Mouse (Mus musculus) MEL (cell line): ENCODE data around the gene Maff. TPM values are rescaled to one million over a fixed set of nuclear protein-coding genes. Genes with fewer than 3 reads are reported as not detected.

Experiments
- DNase-seq: peaks from one replicate; pipeline ENCODE4 v3.0.0; 2011; ENCODE audit warnings: low read depth, low spot score
- H3K27ac ChIP-seq: 2 replicates; pipeline ENCODE4 v1.5.1; 2012; ENCODE audit warnings: low read depth, mild to moderate bottlenecking, control low read depth, low read length, moderate library complexity; ENCODE audit not compliant: control insufficient read depth
- H3K27me3 ChIP-seq, 2 experiments: fragments of 150-350 bp in 1 of 2; sonication (generic) in 1 of 2; 2 replicates each; pipeline ENCODE4 v1.6.1; 2012; ENCODE audit warnings: low read length in 2 of 2, mild to moderate bottlenecking in 2 of 2, improper control_type of control experiment in 1 of 2, moderate library complexity in 1 of 2; ENCODE audit not compliant: insufficient read depth in 2 of 2, control insufficient read depth in 1 of 2
- H3K36me3 ChIP-seq, 2 experiments: 2 replicates each; pipeline ENCODE4 v1.6.1; 2012 to 2014; ENCODE audit warnings: low read length in 2 of 2, improper control_type of control experiment in 1 of 2, inconsistent platforms in 1 of 2, mild to moderate bottlenecking in 1 of 2; ENCODE audit not compliant: insufficient read depth in 2 of 2, control insufficient read depth in 1 of 2
- H3K4me1 ChIP-seq, 2 experiments: fragments of 150-350 bp in 1 of 2; sonication (generic) in 1 of 2; 2 replicates each; pipeline ENCODE4 v1.6.1; 2012; ENCODE audit warnings: low read length in 2 of 2, improper control_type of control experiment in 1 of 2, mild to moderate bottlenecking in 1 of 2; ENCODE audit not compliant: insufficient read depth in 2 of 2, control insufficient read depth in 1 of 2
- H3K4me3 ChIP-seq, 2 experiments: fragments of 150-350 bp in 1 of 2; sonication (generic) in 1 of 2; 2 replicates each; pipeline ENCODE4 v1.5.1; 2012; ENCODE audit warnings: low read depth in 2 of 2, low read length in 2 of 2, mild to moderate bottlenecking in 2 of 2, moderate library complexity in 2 of 2, control low read depth in 1 of 2, improper control_type of control experiment in 1 of 2; ENCODE audit not compliant: control insufficient read depth in 1 of 2, insufficient read depth in 1 of 2
- H3K79me2 ChIP-seq: 2 replicates; pipeline ENCODE4 v1.6.1; 2012; ENCODE audit warnings: mild to moderate bottlenecking, low read length, moderate library complexity; ENCODE audit not compliant: control insufficient read depth, poor library complexity, insufficient read depth
- H3K9ac ChIP-seq: 2 replicates; pipeline ENCODE4 v1.6.1; 2012; ENCODE audit warnings: low read depth, mild to moderate bottlenecking, control low read depth, low read length, moderate library complexity; ENCODE audit not compliant: control insufficient read depth, poor library complexity, severe bottlenecking
- H3K9me3 ChIP-seq: fragments of 150-350 bp; sonication (generic); replicated peaks from 2 replicates; pipeline ENCODE4 v1.6.1; 2012; ENCODE audit warnings: mild to moderate bottlenecking, low read length, improper control_type of control experiment, moderate library complexity; ENCODE audit not compliant: insufficient read depth
- CHD2 ChIP-seq: IDR thresholded peaks from 2 replicates; pipeline ENCODE4 v1.6.1; 2011; ENCODE audit warnings: low read length, improper control_type of control experiment
- CTCF ChIP-seq, 3 experiments: IDR thresholded peaks in 2 of 3; conservative IDR thresholded peaks in 1 of 3; 2 replicates each; pipeline ENCODE4 v1.5.1; 2011 to 2012; ENCODE audit warnings: low read length in 3 of 3, low read depth in 2 of 3, mild to moderate bottlenecking in 2 of 3, improper control_type of control experiment in 1 of 3, inconsistent platforms in 1 of 3, mixed read lengths in 1 of 3, moderate library complexity in 1 of 3; ENCODE audit not compliant: control insufficient read depth in 1 of 3, insufficient read depth in 1 of 3, poor library complexity in 1 of 3, severe bottlenecking in 1 of 3
- ETS1 ChIP-seq: IDR thresholded peaks from 2 replicates; pipeline ENCODE4 v1.6.1; 2012; ENCODE audit warnings: low read depth, mild to moderate bottlenecking, inconsistent platforms, low read length, improper control_type of control experiment, moderate library complexity
- GABPA ChIP-seq: IDR thresholded peaks from 2 replicates; pipeline ENCODE4 v1.6.1; 2012; ENCODE audit warnings: low read depth, mild to moderate bottlenecking, inconsistent platforms, low read length, improper control_type of control experiment, moderate library complexity
- HCFC1 ChIP-seq: IDR thresholded peaks from 2 replicates; pipeline ENCODE4 v1.6.1; 2012; ENCODE audit warnings: low read depth, mild to moderate bottlenecking, inconsistent platforms, low read length, improper control_type of control experiment, moderate library complexity
- MAFK ChIP-seq: IDR thresholded peaks from 2 replicates; pipeline ENCODE4 v1.6.1; 2011; ENCODE audit warnings: low read depth, mild to moderate bottlenecking, low read length, improper control_type of control experiment, borderline replicate concordance
- MAZ ChIP-seq: IDR thresholded peaks from 2 replicates; pipeline ENCODE4 v1.6.1; 2012; ENCODE audit warnings: low read depth, mild to moderate bottlenecking, inconsistent platforms, low read length, improper control_type of control experiment
- MEF2A ChIP-seq: IDR thresholded peaks from 2 replicates; pipeline ENCODE4 v1.6.1; 2014; ENCODE audit warnings: low read depth, mild to moderate bottlenecking, inconsistent platforms, low read length, improper control_type of control experiment; ENCODE audit not compliant: poor library complexity, insufficient replicate concordance, severe bottlenecking; ENCODE audit errors: extremely low read depth
- MYC ChIP-seq: IDR thresholded peaks from 2 replicates; pipeline ENCODE4 v1.6.1; 2011; ENCODE audit warnings: low read depth, mild to moderate bottlenecking, low read length, improper control_type of control experiment, moderate library complexity
- NRF1 ChIP-seq: IDR thresholded peaks from 2 replicates; pipeline ENCODE4 v1.6.1; 2014; ENCODE audit warnings: low read depth, mild to moderate bottlenecking, inconsistent platforms, low read length, improper control_type of control experiment, moderate library complexity; ENCODE audit not compliant: poor library complexity, insufficient read depth, severe bottlenecking
- RAD21 ChIP-seq: IDR thresholded peaks from 2 replicates; pipeline ENCODE4 v1.6.1; 2011; ENCODE audit warnings: mild to moderate bottlenecking, low read depth, low read length, improper control_type of control experiment
- SMC3 ChIP-seq: IDR thresholded peaks from 2 replicates; pipeline ENCODE4 v1.6.1; 2011; ENCODE audit warnings: low read depth, low read length, improper control_type of control experiment
- TAL1 ChIP-seq: IDR thresholded peaks from 2 replicates; pipeline ENCODE4 v1.6.1; 2012; ENCODE audit warnings: mild to moderate bottlenecking, inconsistent platforms, low read length, moderate library complexity, mixed read lengths
- TBP ChIP-seq: IDR thresholded peaks from 2 replicates; pipeline ENCODE4 v1.8.0; 2011; ENCODE audit warnings: low read depth, low read length, improper control_type of control experiment
- TCF12 ChIP-seq: IDR thresholded peaks from 2 replicates; pipeline ENCODE4 v1.6.1; 2014; ENCODE audit warnings: low read depth, mild to moderate bottlenecking, inconsistent platforms, low read length, improper control_type of control experiment, moderate library complexity
- UBTF ChIP-seq: IDR thresholded peaks from 2 replicates; pipeline ENCODE4 v1.6.1; 2012; ENCODE audit warnings: low read depth, mild to moderate bottlenecking, inconsistent platforms, low read length, improper control_type of control experiment, moderate library complexity, borderline replicate concordance; ENCODE audit not compliant: insufficient read depth
- USF1 ChIP-seq: IDR thresholded peaks from 2 replicates; pipeline ENCODE4 v1.6.1; 2014; ENCODE audit warnings: low read depth, mild to moderate bottlenecking, inconsistent platforms, low read length, improper control_type of control experiment, moderate library complexity
- polyA plus RNA-seq, 2 experiments: library from polyadenylated mRNA; stranded (reverse) in 1 of 2; unstranded in 1 of 2; fragments of >175 nt in 1 of 2; fragments of >200 nt in 1 of 2; gene quantifications; 2 replicates each; pipeline versions ENCODE4 v1.2.1 to v1.2.4; 2012; ENCODE audit warnings: low replicate concordance in 2 of 2, low read depth in 1 of 2; ENCODE audit not compliant: insufficient read length in 2 of 2, insufficient read depth in 1 of 2, missing spikeins in 1 of 2
- total RNA-seq: library from RNA; depleted of rRNA; stranded (reverse); fragments of 300-350 nt; gene quantifications from 2 replicates; pipeline ENCODE4 v1.2.3, GENCODE M21; 2012

Gene Maff
- total and polyA plus RNA-seq, 3 experiments: 3.3 to 5.8 TPM; not detected in 1

- DNase-seq: no peak
- no peaks in the 10 kb centered on the region for H3K27me3 ChIP-seq
These were observed 31.3 kb downstream of the Maff start for GRCm38 (mm10) chr15:79377681-79378080.

GRCm38 (mm10) chr15:79378608-79379007 is 32.2 kb downstream of the Maff start:
- Histone ChIP-seq H3K9me3 (no peaks in the 10 kb centered on the region), H3K27ac (no peak overlapping the region), H3K4me1 (no peaks in the 10 kb centered on the region), H3K27me3 (no peaks in the 10 kb centered on the region), H3K4me3 (no peak overlapping the region)
- DNase-seq: no peak
- no peak for TF ChIP-seq TBP
- no peak for TF ChIP-seq CTCF (IDR thresholded peaks at IDR 0.05 in 2 of 3, conservative IDR thresholded peaks at IDR 0.05 in 1 of 3; ENCODE audit: control insufficient read depth in 1 of 3, insufficient read depth in 1 of 3, low read depth in 2 of 3, low read length in 3 of 3, poor library complexity in 1 of 3, severe bottlenecking in 1 of 3)
- TF ChIP-seq, all 39 proteins: peak for 0
- Histone ChIP-seq H3K36me3 (no peaks in the 10 kb centered on the region; a peak in 1 of 4 replicates), H3K9ac (no peak overlapping the region), H3K79me2 (no peaks in the 10 kb centered on the region)

More at GRCm38 (mm10) chr15:79377681-79378080, 31.3 kb downstream of the Maff start:
- Histone ChIP-seq H3K4me1 (no peaks in the 10 kb centered on the region), H3K36me3 (no peaks in the 10 kb centered on the region; a peak in 1 of 4 replicates), H3K9me3 (no peaks in the 10 kb centered on the region), H3K9ac (no peak overlapping the region)
- TF ChIP-seq ETS1 (no peak), MEF2A (no peak), UBTF (no peak), TAL1 (no peak), NRF1 (no peak), CHD2 (no peak), USF1 (no peak), MAZ (no peak), SMC3 (no peak), TBP (no peak), HCFC1 (no peak), MAFK (no peak), TCF12 (no peak), GABPA (no peak), MYC (no peak), RAD21 (no peak)
- TF ChIP-seq, all 39 proteins: peak for 0
- Histone ChIP-seq H3K27ac (no peak overlapping the region), H3K79me2 (no peaks in the 10 kb centered on the region), H3K4me3 (no peak overlapping the region)
